ENCODE assay signal across 7 mouse cellular contexts in genomic region chr9:101074332-101075021, GRCm38 (mm10). TPM values are rescaled to one million over a fixed set of nuclear protein-coding genes. Genes with fewer than 3 reads are reported as not detected.
DNase-seq lines count a peak whose midpoint lies in the region; ATAC-seq lines count a peak whose summit lies in the region.

No protein-coding gene starts in this region.

- no peaks in the 10 kb centered on the region for H3K36me3 ChIP-seq in intestine, embryonic 15.5 days
- no peaks in the 10 kb centered on the region for H3K36me3 ChIP-seq in midbrain, embryonic 11.5 days (ENCODE audit: control insufficient read depth, insufficient read depth, low read length)

- DNase-seq in adrenal gland, adult (ENCODE audit: inconsistent age in 2 of 2, low spot score in 1 of 2) = peak; percentile 92 to 95
- peak; percentile 73 for DNase-seq in embryo, embryonic 10.5 days (ENCODE audit: low spot score)
- DNase-seq in gastrocnemius, postnatal 25 days = peak; percentile 92
- peak; percentile 83 for DNase-seq in left cerebral cortex, postnatal 4 days
- peak; percentile 97 for DNase-seq in midbrain, embryonic 11.5 days (ENCODE audit: low spot score, missing footprints)
- DNase-seq in right cerebral cortex, postnatal 4 days = peak; percentile 75

- ATAC-seq in intestine, embryonic 15.5 days = peak; percentile 78
- peak; percentile 72 for ATAC-seq in midbrain, embryonic 11.5 days (ENCODE audit: low FRiP score)

- no peaks in the 10 kb centered on the region for H3K27me3 ChIP-seq in intestine, embryonic 15.5 days (replicated peaks)
- no peaks in the 10 kb centered on the region for H3K27me3 ChIP-seq in midbrain, embryonic 11.5 days (ENCODE audit: control insufficient read depth, insufficient read depth, low read length)

- H3K9ac ChIP-seq in intestine, embryonic 15.5 days = peak overlapping the region; percentile 99
- peak overlapping the region; percentile 98 for H3K9ac ChIP-seq in midbrain, embryonic 11.5 days (ENCODE audit: low read length)

- H3K9me3 ChIP-seq in intestine, embryonic 15.5 days = no peaks in the 10 kb centered on the region
- H3K9me3 ChIP-seq in midbrain, embryonic 11.5 days (ENCODE audit: control insufficient read depth, low read length) = no peaks in the 10 kb centered on the region; the same call in 1 of the 2 replicates

- H3K4me1 ChIP-seq in intestine, embryonic 15.5 days (replicated peaks) = peaks cover 14% of the 10 kb centered on the region
- H3K4me1 ChIP-seq in midbrain, embryonic 11.5 days (ENCODE audit: control insufficient read depth, insufficient read depth, low read length) = peaks cover 20% of the 10 kb centered on the region

- H3K27ac ChIP-seq in intestine, embryonic 15.5 days = peak overlapping the region; percentile 100
- peak overlapping the region; percentile 97 for H3K27ac ChIP-seq in midbrain, embryonic 11.5 days (ENCODE audit: low read depth, low read length)

- H3K4me3 ChIP-seq in intestine, embryonic 15.5 days (replicated peaks) = peak overlapping the region; percentile 95
- H3K4me3 ChIP-seq in midbrain, embryonic 11.5 days (ENCODE audit: low read depth, low read length) = peak overlapping the region; percentile 98

- intact Hi-C loops in left cerebral cortex, postnatal 4 days (cut with DNase I) = loop anchor here (5.0 kb wide), 1 partner anchor 432 kb away; no protein-coding TSS in a partner anchor

- under 1% methylated on average over 74 of the region's 100 CpGs for WGBS in intestine, embryonic 15.5 days
- WGBS in midbrain, embryonic 11.5 days = under 1% methylated on average over 86 of the region's 100 CpGs

- peak overlapping the region; percentile 70 for H3K4me2 ChIP-seq in intestine, embryonic 15.5 days (replicated peaks)
- H3K4me2 ChIP-seq in midbrain, embryonic 11.5 days = peak overlapping the region; percentile 88

RNA-seq across cellular contexts. Expression of gene Msl2, which starts 0.6 kb away (rescaled TPM):
- 10 to 100 TPM; 20.9 to 23.1 TPM for total RNA-seq in gastrocnemius, postnatal 25 days (2021)
- 4.7 and 5.1 TPM in 2 replicates for polyA plus RNA-seq in intestine, embryonic 15.5 days (2015; fragmentation: Nextera tagmentation; extraction: Ambion mirVana)
- total RNA-seq in left cerebral cortex, postnatal 4 days (2021) = 10 to 100 TPM; 69.7 to 70.9 TPM
- 5.6 and 6.0 TPM in 2 replicates for polyA plus RNA-seq in midbrain, embryonic 11.5 days (2014; fragmentation: Nextera tagmentation; extraction: Ambion mirVana)

RNA-seq across cellular contexts. Expression of gene Pccb, which starts 39.8 kb away (rescaled TPM):
- total RNA-seq in gastrocnemius, postnatal 25 days (2021) = 10 to 100 TPM; 51.6 to 57.9 TPM
- polyA plus RNA-seq in intestine, embryonic 15.5 days (2015; fragmentation: Nextera tagmentation; extraction: Ambion mirVana) = 25.1 and 25.5 TPM in 2 replicates
- total RNA-seq in left cerebral cortex, postnatal 4 days (2021) = 10 to 100 TPM; 45.6 to 46.9 TPM
- 14.3 and 15.9 TPM in 2 replicates for polyA plus RNA-seq in midbrain, embryonic 11.5 days (2014; fragmentation: Nextera tagmentation; extraction: Ambion mirVana)

Comparison
In these comparisons a context has a peak if more than half of its experiments do, and no peak if none do; other contexts are left out.
1. Peak in every context shown above with its lines: DNase-seq, ATAC-seq, H3K4me3 ChIP-seq and H3K27ac ChIP-seq.